Mouse (Mus musculus): ENCODE measurements around the gene Slc25a34.

DNA sequence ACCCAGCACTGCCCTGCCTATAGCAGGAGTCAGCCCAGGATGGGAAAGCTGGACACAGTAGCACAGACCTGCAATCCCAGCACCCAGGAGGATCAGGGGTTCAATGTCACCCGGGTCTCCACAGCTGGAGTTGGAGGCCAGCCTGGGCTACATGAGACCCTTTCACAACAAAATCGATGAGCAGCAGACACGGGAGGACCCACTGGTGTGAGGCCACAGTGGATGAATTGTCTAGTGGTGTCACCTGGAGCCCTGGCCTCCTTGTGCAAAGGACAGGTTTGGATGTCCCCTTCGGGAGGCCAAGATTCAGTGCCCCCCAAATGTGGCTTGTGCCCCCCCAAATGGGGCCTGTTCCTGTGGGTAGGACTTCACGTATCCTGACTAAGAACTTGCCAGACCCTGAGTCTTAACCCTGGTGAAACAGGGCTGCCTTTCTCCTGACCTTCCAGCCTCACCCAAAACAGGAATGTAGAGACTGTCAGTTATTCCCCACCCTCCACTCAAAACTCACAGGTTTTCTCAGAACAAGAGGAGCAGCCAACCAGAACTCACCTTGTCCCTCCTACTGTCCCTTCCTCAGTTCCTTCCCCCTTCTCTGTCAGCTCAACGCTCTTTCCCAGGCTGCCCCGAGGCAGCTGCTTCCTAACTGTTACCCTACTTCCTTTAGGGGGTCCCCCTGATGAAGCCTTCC is 50.8 kb downstream of the Slc25a34 start:
- TF ChIP-seq CTCF (IDR thresholded peaks at IDR 0.05; ENCODE audit: borderline replicate concordance, extremely low read depth, insufficient read depth, insufficient read length) (no peak), POLR2A (IDR thresholded peaks at IDR 0.05; ENCODE audit: borderline replicate concordance, extremely low read depth, insufficient read depth, insufficient read length, poor library complexity, severe bottlenecking) (no peak)
